In genomic region chr13:29014066-29014826, GRCm38 (mm10) we compare ENCODE assay signal across 9 mouse cellular contexts.
DNase-seq lines count a peak whose midpoint lies in the region; ATAC-seq lines count a peak whose summit lies in the region.
"Had no signal": no experiment of that assay in that cellular context is flagged by ENCODE, and none has a peak within 500 bp of the region (broad histone marks: within the 10 kb centered on the region; RNA-seq: fewer than 3 reads in every experiment).

No protein-coding gene starts in this region.

- no peaks in the 10 kb centered on the region for H3K36me3 ChIP-seq in forebrain, embryonic 11.5 days (ENCODE audit: control insufficient read depth, insufficient read depth, low read length)
- H3K36me3 ChIP-seq in forebrain, embryonic 10.5 days (replicated peaks) = no peaks in the 10 kb centered on the region
- H3K36me3 ChIP-seq in forebrain, embryonic 14.5 days (ENCODE audit: control insufficient read depth, insufficient read depth, low read length) = no peaks in the 10 kb centered on the region
- H3K36me3 ChIP-seq in neural tube, embryonic 15.5 days = no peaks in the 10 kb centered on the region
- H3K36me3 ChIP-seq in kidney, embryonic 16.5 days (ENCODE audit: insufficient read depth, low read length) = no peaks in the 10 kb centered on the region

- no peaks in the 10 kb centered on the region for H3K4me1 ChIP-seq in forebrain, embryonic 11.5 days (replicated peaks; ENCODE audit: control insufficient read depth, insufficient read depth, low read length)
- peaks cover 38% of the 10 kb centered on the region for H3K4me1 ChIP-seq in forebrain, embryonic 10.5 days
- H3K4me1 ChIP-seq in forebrain, embryonic 14.5 days (ENCODE audit: control insufficient read depth, insufficient read depth, low read length) = peaks cover 30% of the 10 kb centered on the region
- peaks cover 28% of the 10 kb centered on the region for H3K4me1 ChIP-seq in neural tube, embryonic 15.5 days
- H3K4me1 ChIP-seq in kidney, embryonic 16.5 days (ENCODE audit: insufficient read depth, low read length) = no peaks in the 10 kb centered on the region

- DNase-seq in forebrain, embryonic 11.5 days (ENCODE audit: low spot score) = no peak
- no peak for DNase-seq in forebrain, embryonic 10.5 days (ENCODE audit: extremely low spot score, low spot score)
- DNase-seq in forebrain, embryonic 14.5 days (ENCODE audit: low spot score) = peak; percentile 33
- DNase-seq in layer of hippocampus, postnatal 10 days (ENCODE audit: low spot score in 2 of 2) = peak; percentile 28 to 42
- DNase-seq in urinary bladder, postnatal 14 days (ENCODE audit: low spot score) = no peak
- DNase-seq in heart, postnatal 25 days (ENCODE audit: low spot score) = no peak
- DNase-seq: liver, postnatal 0 days had no signal

- peak; percentile 49 for ATAC-seq in forebrain, embryonic 11.5 days (replicated peaks; ENCODE audit: low FRiP score)
- ATAC-seq in forebrain, embryonic 14.5 days = peak; percentile 40
- peak; percentile 53 for ATAC-seq in neural tube, embryonic 15.5 days (ENCODE audit: low FRiP score)
- no peak for ATAC-seq in kidney, embryonic 16.5 days (ENCODE audit: low FRiP score, low TSS enrichment)
- ATAC-seq: liver, postnatal 0 days had no signal

- H3K9me3 ChIP-seq in forebrain, embryonic 11.5 days (ENCODE audit: control insufficient read depth, low read length) = no peaks in the 10 kb centered on the region
- H3K9me3 ChIP-seq in forebrain, embryonic 10.5 days = no peaks in the 10 kb centered on the region
- no peaks in the 10 kb centered on the region for H3K9me3 ChIP-seq in forebrain, embryonic 14.5 days (replicated peaks; ENCODE audit: control insufficient read depth, low read length)
- H3K9me3 ChIP-seq in neural tube, embryonic 15.5 days (replicated peaks) = no peaks in the 10 kb centered on the region
- no peaks in the 10 kb centered on the region for H3K9me3 ChIP-seq in kidney, embryonic 16.5 days (ENCODE audit: low read length)

- peak overlapping the region; percentile 36; the same call in 1 of the 2 replicates for H3K4me2 ChIP-seq in forebrain, embryonic 11.5 days (ENCODE audit: low read depth, low read length, severe bottlenecking)
- peak overlapping the region; percentile 54 for H3K4me2 ChIP-seq in forebrain, embryonic 14.5 days (ENCODE audit: low read length)
- H3K4me2 ChIP-seq in neural tube, embryonic 15.5 days = peak overlapping the region; percentile 61
- H3K4me2 ChIP-seq in kidney, embryonic 16.5 days (replicated peaks; ENCODE audit: low read depth, low read length) = no peak overlapping the region

- H3K4me3 ChIP-seq in forebrain, embryonic 11.5 days (ENCODE audit: low read depth, low read length) = no peak overlapping the region
- H3K4me3 ChIP-seq in forebrain, embryonic 10.5 days = no peak overlapping the region
- no peak overlapping the region for H3K4me3 ChIP-seq in forebrain, embryonic 14.5 days (ENCODE audit: low read depth, low read length)
- H3K4me3 ChIP-seq in neural tube, embryonic 15.5 days (replicated peaks) = peak overlapping the region; percentile 46
- no peak overlapping the region for H3K4me3 ChIP-seq in kidney, embryonic 16.5 days (ENCODE audit: low read length)

- no peaks in the 10 kb centered on the region for H3K27me3 ChIP-seq in forebrain, embryonic 11.5 days (ENCODE audit: control insufficient read depth, insufficient read depth, low read length)
- peaks cover 23% of the 10 kb centered on the region for H3K27me3 ChIP-seq in forebrain, embryonic 10.5 days (ENCODE audit: poor library complexity, severe bottlenecking)
- H3K27me3 ChIP-seq in forebrain, embryonic 14.5 days (replicated peaks; ENCODE audit: control insufficient read depth, insufficient read depth, low read length) = no peaks in the 10 kb centered on the region
- no peaks in the 10 kb centered on the region for H3K27me3 ChIP-seq in neural tube, embryonic 15.5 days (replicated peaks)
- H3K27me3 ChIP-seq in kidney, embryonic 16.5 days (ENCODE audit: insufficient read depth, low read length) = no peaks in the 10 kb centered on the region

- 63% methylated on average over 15 of the region's 15 CpGs for WGBS in forebrain, embryonic 11.5 days
- WGBS in forebrain, embryonic 10.5 days = 64% methylated on average over 15 of the region's 15 CpGs
- WGBS in forebrain, embryonic 14.5 days = 65% methylated on average over 15 of the region's 15 CpGs
- WGBS in neural tube, embryonic 15.5 days = 28% methylated on average over 15 of the region's 15 CpGs
- WGBS in kidney, embryonic 16.5 days = 63% methylated on average over 15 of the region's 15 CpGs

- H3K27ac ChIP-seq in forebrain, embryonic 11.5 days (ENCODE audit: low read depth, low read length) = no peak overlapping the region
- no peak overlapping the region for H3K27ac ChIP-seq in forebrain, embryonic 10.5 days
- H3K27ac ChIP-seq in forebrain, embryonic 14.5 days (ENCODE audit: low read depth, low read length) = peak overlapping the region; percentile 87
- peak overlapping the region; percentile 89 for H3K27ac ChIP-seq in neural tube, embryonic 15.5 days (replicated peaks)
- H3K27ac ChIP-seq in kidney, embryonic 16.5 days (ENCODE audit: low read length) = no peak overlapping the region

- H3K9ac ChIP-seq in forebrain, embryonic 11.5 days (ENCODE audit: low read length) = no peak overlapping the region
- peak overlapping the region; percentile 57; the same call in 1 of the 2 replicates for H3K9ac ChIP-seq in forebrain, embryonic 14.5 days (ENCODE audit: low read length)
- peak overlapping the region; percentile 46 for H3K9ac ChIP-seq in neural tube, embryonic 15.5 days (replicated peaks)
- H3K9ac ChIP-seq in kidney, embryonic 16.5 days (replicated peaks; ENCODE audit: low read length) = no peak overlapping the region
- H3K9ac ChIP-seq: liver, postnatal 0 days had no signal

- intact Hi-C loops in heart, postnatal 25 days (cut with DNase I) = no loop called here

Comparison
In these comparisons a context has a peak if more than half of its experiments do, and no peak if none do; other contexts are left out.
1. DNase-seq: peak in forebrain, embryonic 14.5 days (single experiment) and layer of hippocampus, postnatal 10 days (2 of 2); none in forebrain, embryonic 11.5 days (single experiment), forebrain, embryonic 10.5 days (single experiment), urinary bladder, postnatal 14 days (single experiment) and heart, postnatal 25 days (single experiment).
2. H3K27ac ChIP-seq: peak in forebrain, embryonic 14.5 days (single experiment) and neural tube, embryonic 15.5 days (single experiment); none in forebrain, embryonic 11.5 days (single experiment), forebrain, embryonic 10.5 days (single experiment) and kidney, embryonic 16.5 days (single experiment).
3. H3K9ac ChIP-seq: peak in forebrain, embryonic 14.5 days (single experiment) and neural tube, embryonic 15.5 days (single experiment); none in forebrain, embryonic 11.5 days (single experiment) and kidney, embryonic 16.5 days (single experiment).